Mouse (Mus musculus) thymus, adult 2 months (tissue): ENCODE measurements around the gene Gramd1b. TPM values are rescaled to one million over a fixed set of nuclear protein-coding genes. Genes with fewer than 3 reads are reported as not detected.

Experiments used
- DNase-seq: peaks from one replicate; pipeline ENCODE4 v3.0.0; 2021
- H3K27ac ChIP-seq: fragments of 200-500 bp; 2 replicates; pipeline ENCODE4 v1.5.1; 2012; ENCODE audit warnings: low read length, control low read depth; ENCODE audit not compliant: control insufficient read depth, insufficient read depth
- H3K27me3 ChIP-seq: fragments of 200-500 bp; 2 replicates; pipeline ENCODE4 v1.6.1; 2012; ENCODE audit warnings: mild to moderate bottlenecking, low read length, moderate library complexity, mixed read lengths; ENCODE audit not compliant: control insufficient read depth, insufficient read depth
- H3K36me3 ChIP-seq: fragments of 200-500 bp; 2 replicates; pipeline ENCODE4 v1.6.1; 2012; ENCODE audit warnings: mild to moderate bottlenecking, low read length, moderate library complexity; ENCODE audit not compliant: control insufficient read depth, insufficient read depth
- H3K4me1 ChIP-seq: fragments of 200-500 bp; replicated peaks from 2 replicates; pipeline ENCODE4 v1.6.1; 2012; ENCODE audit warnings: low read length; ENCODE audit not compliant: control insufficient read depth, insufficient read depth
- H3K4me3 ChIP-seq: fragments of 200-500 bp; 2 replicates; pipeline ENCODE4 v1.5.1; 2012; ENCODE audit warnings: mild to moderate bottlenecking, low read length, control low read depth, moderate library complexity; ENCODE audit not compliant: control insufficient read depth, insufficient read depth
- CTCF ChIP-seq: fragments of 200-500 bp; IDR thresholded peaks from 2 replicates; pipeline ENCODE4 v1.5.1; 2012; ENCODE audit warnings: mild to moderate bottlenecking, control low read depth, low read length, moderate library complexity, borderline replicate concordance; ENCODE audit not compliant: control insufficient read depth, poor library complexity, insufficient read depth; ENCODE audit errors: extremely low read depth
- POLR2A ChIP-seq: fragments of 200-500 bp; IDR thresholded peaks from 2 replicates; pipeline ENCODE4 v1.6.1; 2012; ENCODE audit warnings: mild to moderate bottlenecking, low read length, control low read depth, moderate library complexity; ENCODE audit not compliant: control insufficient read depth, poor library complexity, insufficient read depth; ENCODE audit errors: extremely low read depth
- WGBS: fragments of 180-500 bp; shearing (Covaris S2); methylation state at CpG from one replicate; pipeline ENCODE4 v1.1.7; 2018; 5-methylcytosine and 5-hydroxymethylcytosine counted together
- polyA plus RNA-seq: library from polyadenylated mRNA; depleted of rRNA; stranded (reverse); fragments of >200 nt; gene quantifications from 2 replicates; pipeline ENCODE4 v1.2.3, GENCODE M21; 2012

The Gramd1b gene
- polyA plus RNA-seq, 1 experiment = 43.0 TPM

GRCm38 (mm10) chr9:40374992-40375391 lies 156.2 kb downstream of the Gramd1b start:
- no peak for TF ChIP-seq CTCF
- no peak for TF ChIP-seq POLR2A
- Histone ChIP-seq H3K4me3 (no peak overlapping the region), H3K27me3 (no peaks in the 10 kb centered on the region), H3K27ac (no peak overlapping the region), H3K4me1 (no peaks in the 10 kb centered on the region), H3K36me3 (no peaks in the 10 kb centered on the region)
- no peak for DNase-seq
- WGBS = 74% methylated on average over 4 of the region's 5 CpGs

- TF ChIP-seq POLR2A (no peak), CTCF (no peak)
- 97% methylated on average over 6 of the region's 6 CpGs for WGBS
- no peaks in the 10 kb centered on the region for H3K4me1 ChIP-seq
- DNase-seq = no peak
- no peaks in the 10 kb centered on the region for H3K27me3 ChIP-seq
- H3K27ac ChIP-seq = no peak overlapping the region
- H3K4me3 ChIP-seq = no peak overlapping the region
- no peaks in the 10 kb centered on the region for H3K36me3 ChIP-seq
Measured at GRCm38 (mm10) chr9:40374533-40374971, 156.6 kb downstream of the Gramd1b start.

GRCm38 (mm10) chr9:40374052-40374451 lies 157.1 kb downstream of the Gramd1b start:
- Histone ChIP-seq H3K27me3 (no peaks in the 10 kb centered on the region), H3K4me3 (no peak overlapping the region), H3K36me3 (no peaks in the 10 kb centered on the region), H3K4me1 (no peaks in the 10 kb centered on the region), H3K27ac (no peak overlapping the region)
- no peak for DNase-seq
- no peak for TF ChIP-seq POLR2A
- TF ChIP-seq CTCF = no peak
- 95% methylated on average over 11 of the region's 11 CpGs for WGBS

GRCm38 (mm10) chr9:40370151-40370550 lies 161.0 kb downstream of the Gramd1b start:
- Histone ChIP-seq H3K27ac (no peak overlapping the region), H3K27me3 (no peaks in the 10 kb centered on the region), H3K4me1 (no peaks in the 10 kb centered on the region), H3K4me3 (no peak overlapping the region), H3K36me3 (no peaks in the 10 kb centered on the region)
- no peak for TF ChIP-seq POLR2A
- no peak for TF ChIP-seq CTCF
- no peak for DNase-seq
- 90% methylated on average over 4 of the region's 4 CpGs for WGBS

GRCm38 (mm10) chr9:40366795-40367194 lies 164.4 kb downstream of the Gramd1b start:
- H3K27me3 ChIP-seq = no peaks in the 10 kb centered on the region
- H3K4me1 ChIP-seq = no peaks in the 10 kb centered on the region
- H3K27ac ChIP-seq = no peak overlapping the region
- no peaks in the 10 kb centered on the region for H3K36me3 ChIP-seq
- no peak overlapping the region for H3K4me3 ChIP-seq
- TF ChIP-seq CTCF (no peak), POLR2A (no peak)
- WGBS = 92% methylated on average over 8 of the region's 8 CpGs
- no peak for DNase-seq

GRCm38 (mm10) chr9:40364312-40364711 lies 166.9 kb downstream of the Gramd1b start:
- no peak for DNase-seq
- 91% methylated on average over 7 of the region's 7 CpGs for WGBS
- Histone ChIP-seq H3K27ac (no peak overlapping the region), H3K4me1 (no peaks in the 10 kb centered on the region), H3K27me3 (no peaks in the 10 kb centered on the region), H3K4me3 (no peak overlapping the region), H3K36me3 (no peaks in the 10 kb centered on the region)
- TF ChIP-seq POLR2A (no peak), CTCF (no peak)

- no peaks in the 10 kb centered on the region for H3K27me3 ChIP-seq
- H3K4me3 ChIP-seq = no peak overlapping the region
- H3K36me3 ChIP-seq = no peaks in the 10 kb centered on the region
- no peak overlapping the region for H3K27ac ChIP-seq
- TF ChIP-seq POLR2A (no peak), CTCF (no peak)
- no peaks in the 10 kb centered on the region for H3K4me1 ChIP-seq
- no peak for DNase-seq
- WGBS = 56% methylated on average over 6 of the region's 6 CpGs
Measured at GRCm38 (mm10) chr9:40361970-40362369, 169.2 kb downstream of the Gramd1b start.
